Mouse (Mus musculus): ENCODE data around the gene Prss16.

The Prss16 gene

GRCm38 (mm10) chr13:21974221-21974725 lies 35.3 kb downstream of the Prss16 start:
- peak; percentile 89 for DNase-seq (ENCODE audit: low spot score)

GRCm38 (mm10) chr13:21971641-21972040 lies 37.9 kb downstream of the Prss16 start:
- DNase-seq (ENCODE audit: low spot score), result no peak

GRCm38 (mm10) chr13:21969816-21970215 lies 39.7 kb downstream of the Prss16 start:
- DNase-seq (ENCODE audit: low spot score), result no peak

GRCm38 (mm10) chr13:21969269-21969668 lies 40.3 kb downstream of the Prss16 start:
- no peak for DNase-seq (ENCODE audit: low spot score)

Data from ovary, postnatal 36 days (tissue).